Mouse (Mus musculus): ENCODE results near the gene Gm13278. TPM values are rescaled to one million over a fixed set of nuclear protein-coding genes. Genes with fewer than 3 reads are reported as not detected.
"Not testable (repeated sequence)": the region's sequence is repeated elsewhere in the genome, so short reads cannot be mapped to it uniquely, and the experiment has no call there.

The Gm13278 gene
- polyA plus RNA-seq, 1 experiment = not detected

- Histone ChIP-seq H3K27ac (ENCODE audit: control insufficient read depth, insufficient read depth, low read depth, low read length) (no peak within 1 kb of the TSS), H3K27me3 (ENCODE audit: control insufficient read depth, insufficient read depth, low read length) (no peaks in the 10 kb centered on the region), H3K4me1 (ENCODE audit: control insufficient read depth, insufficient read depth, low read length) (no peaks in the 10 kb centered on the region), H3K36me3 (ENCODE audit: control insufficient read depth, insufficient read depth, low read length) (no peaks in the 10 kb centered on the region), H3K4me3 (ENCODE audit: control insufficient read depth, low read depth, low read length) (no peak within 1 kb of the TSS)
- no peak for TF ChIP-seq CTCF (IDR thresholded peaks at IDR 0.05; ENCODE audit: control insufficient read depth, insufficient read depth, insufficient replicate concordance, low read depth, low read length)
- TF ChIP-seq POLR2A (IDR thresholded peaks at IDR 0.05; ENCODE audit: control insufficient read depth, low read depth, low read length) = no peak
Measured at GRCm38 (mm10) chr4:88819659-88820058, 28.3 kb downstream of the Gm13278 start, which contains the start of gene Ifna11. Ifna11 (plus strand) TSS chr4:88819959.

- no peak overlapping the region for H3K4me3 ChIP-seq (ENCODE audit: control insufficient read depth, low read depth, low read length)
- TF ChIP-seq POLR2A (IDR thresholded peaks at IDR 0.05; ENCODE audit: control insufficient read depth, low read depth, low read length) = no peak
- no peak for TF ChIP-seq CTCF (IDR thresholded peaks at IDR 0.05; ENCODE audit: control insufficient read depth, insufficient read depth, insufficient replicate concordance, low read depth, low read length)
- no peak overlapping the region for H3K27ac ChIP-seq (ENCODE audit: control insufficient read depth, insufficient read depth, low read depth, low read length)
- no peaks in the 10 kb centered on the region for H3K36me3 ChIP-seq (ENCODE audit: control insufficient read depth, insufficient read depth, low read length)
- no peaks in the 10 kb centered on the region for H3K27me3 ChIP-seq (ENCODE audit: control insufficient read depth, insufficient read depth, low read length)
- H3K4me1 ChIP-seq (ENCODE audit: control insufficient read depth, insufficient read depth, low read length) = no peaks in the 10 kb centered on the region
Measured at GRCm38 (mm10) chr4:88822995-88823394, 31.6 kb downstream of the Gm13278 start.

GRCm38 (mm10) chr4:88827116-88827515 is 35.8 kb downstream of the Gm13278 start, which contains the start of gene Ifna6:
Ifna6 (plus strand) TSS chr4:88827416.
- H3K4me1 ChIP-seq (ENCODE audit: control insufficient read depth, insufficient read depth, low read length); H3K27me3 ChIP-seq (ENCODE audit: control insufficient read depth, insufficient read depth, low read length); H3K27ac ChIP-seq (ENCODE audit: control insufficient read depth, insufficient read depth, low read depth, low read length); H3K36me3 ChIP-seq (ENCODE audit: control insufficient read depth, insufficient read depth, low read length); H3K4me3 ChIP-seq (ENCODE audit: control insufficient read depth, low read depth, low read length): not testable (repeated sequence)

DNA sequence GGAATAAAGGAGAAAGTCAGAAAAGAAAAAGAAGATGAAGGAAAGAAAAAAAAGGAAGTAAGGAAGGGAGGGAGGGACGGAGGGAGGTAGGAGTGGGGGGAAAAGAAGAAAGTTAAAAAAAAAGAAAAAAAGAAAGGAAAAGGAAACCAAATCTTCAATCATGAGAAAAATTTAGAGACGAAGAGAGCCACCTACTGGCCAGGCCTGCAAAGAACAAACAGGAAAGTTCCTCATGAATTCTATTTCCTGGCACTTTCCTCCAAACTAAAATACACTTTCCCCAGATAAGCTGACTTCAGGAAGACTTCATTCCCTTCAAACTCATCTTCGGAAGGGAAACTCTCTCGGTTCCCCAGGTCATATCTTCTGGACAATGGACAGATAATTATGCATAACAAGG is 39.2 kb downstream of the Gm13278 start:
- H3K27me3 ChIP-seq (ENCODE audit: control insufficient read depth, insufficient read depth, low read length) = no peaks in the 10 kb centered on the region
- H3K4me1 ChIP-seq (ENCODE audit: control insufficient read depth, insufficient read depth, low read length) = no peaks in the 10 kb centered on the region
- H3K36me3 ChIP-seq (ENCODE audit: control insufficient read depth, insufficient read depth, low read length) = no peaks in the 10 kb centered on the region
- no peak overlapping the region for H3K27ac ChIP-seq (ENCODE audit: control insufficient read depth, insufficient read depth, low read depth, low read length)
- no peak overlapping the region for H3K4me3 ChIP-seq (ENCODE audit: control insufficient read depth, low read depth, low read length)
- TF ChIP-seq CTCF (IDR thresholded peaks at IDR 0.05; ENCODE audit: control insufficient read depth, insufficient read depth, insufficient replicate concordance, low read depth, low read length) (no peak), POLR2A (IDR thresholded peaks at IDR 0.05; ENCODE audit: control insufficient read depth, low read depth, low read length) (no peak)

DNA sequence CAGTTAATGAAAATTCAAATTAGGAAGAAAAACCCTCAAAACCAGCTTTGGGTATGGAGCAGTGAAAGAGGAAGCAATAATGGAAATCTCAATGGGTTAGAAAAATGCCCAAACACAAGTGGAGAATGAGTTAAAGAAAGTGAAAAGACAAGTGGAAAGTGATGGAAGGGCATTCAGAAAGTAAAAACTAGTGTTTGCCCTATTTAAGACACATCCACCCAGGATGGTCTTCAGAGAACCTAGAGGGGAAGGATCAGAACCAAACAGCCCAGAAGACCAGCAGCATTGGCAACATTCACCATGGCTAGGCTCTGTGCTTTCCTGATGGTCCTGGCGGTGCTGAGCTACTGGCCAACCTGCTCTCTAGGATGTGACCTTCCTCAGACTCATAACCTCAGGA is 43.9 kb downstream of the Gm13278 start, which contains the start of gene Ifna5:
Ifna5 (plus strand) TSS at position 301 of the 400 bp plus-strand sequence.
- not testable (repeated sequence) for H3K36me3 ChIP-seq (ENCODE audit: control insufficient read depth, insufficient read depth, low read length); H3K4me3 ChIP-seq (ENCODE audit: control insufficient read depth, low read depth, low read length); H3K4me1 ChIP-seq (ENCODE audit: control insufficient read depth, insufficient read depth, low read length); H3K27me3 ChIP-seq (ENCODE audit: control insufficient read depth, insufficient read depth, low read length); H3K27ac ChIP-seq (ENCODE audit: control insufficient read depth, insufficient read depth, low read depth, low read length)

- no peak overlapping the region for H3K4me3 ChIP-seq (ENCODE audit: control insufficient read depth, low read depth, low read length)
- H3K36me3 ChIP-seq (ENCODE audit: control insufficient read depth, insufficient read depth, low read length) = no peaks in the 10 kb centered on the region
- no peaks in the 10 kb centered on the region for H3K27me3 ChIP-seq (ENCODE audit: control insufficient read depth, insufficient read depth, low read length)
- no peak for TF ChIP-seq POLR2A (IDR thresholded peaks at IDR 0.05; ENCODE audit: control insufficient read depth, low read depth, low read length)
- TF ChIP-seq CTCF (IDR thresholded peaks at IDR 0.05; ENCODE audit: control insufficient read depth, insufficient read depth, insufficient replicate concordance, low read depth, low read length) = no peak
- H3K4me1 ChIP-seq (ENCODE audit: control insufficient read depth, insufficient read depth, low read length) = no peaks in the 10 kb centered on the region
- no peak overlapping the region for H3K27ac ChIP-seq (ENCODE audit: control insufficient read depth, insufficient read depth, low read depth, low read length)
Measured at GRCm38 (mm10) chr4:88838828-88839227, 47.5 kb downstream of the Gm13278 start.

- TF ChIP-seq POLR2A (IDR thresholded peaks at IDR 0.05; ENCODE audit: control insufficient read depth, low read depth, low read length) = no peak
- no peak for TF ChIP-seq CTCF (IDR thresholded peaks at IDR 0.05; ENCODE audit: control insufficient read depth, insufficient read depth, insufficient replicate concordance, low read depth, low read length)
- Histone ChIP-seq H3K4me1 (ENCODE audit: control insufficient read depth, insufficient read depth, low read length) (no peaks in the 10 kb centered on the region), H3K27me3 (ENCODE audit: control insufficient read depth, insufficient read depth, low read length) (no peaks in the 10 kb centered on the region), H3K27ac (ENCODE audit: control insufficient read depth, insufficient read depth, low read depth, low read length) (no peak overlapping the region), H3K36me3 (ENCODE audit: control insufficient read depth, insufficient read depth, low read length) (no peaks in the 10 kb centered on the region), H3K4me3 (ENCODE audit: control insufficient read depth, low read depth, low read length) (no peak overlapping the region)
Measured at GRCm38 (mm10) chr4:88840058-88840457, 48.7 kb downstream of the Gm13278 start.

- Histone ChIP-seq H3K27ac (ENCODE audit: control insufficient read depth, insufficient read depth, low read depth, low read length) (no peak within 1 kb of the TSS), H3K36me3 (ENCODE audit: control insufficient read depth, insufficient read depth, low read length) (no peaks in the 10 kb centered on the region), H3K27me3 (ENCODE audit: control insufficient read depth, insufficient read depth, low read length) (no peaks in the 10 kb centered on the region), H3K4me1 (ENCODE audit: control insufficient read depth, insufficient read depth, low read length) (no peaks in the 10 kb centered on the region), H3K4me3 (ENCODE audit: control insufficient read depth, low read depth, low read length) (no peak within 1 kb of the TSS)
- TF ChIP-seq POLR2A (IDR thresholded peaks at IDR 0.05; ENCODE audit: control insufficient read depth, low read depth, low read length) (no peak), CTCF (IDR thresholded peaks at IDR 0.05; ENCODE audit: control insufficient read depth, insufficient read depth, insufficient replicate concordance, low read depth, low read length) (no peak)
Measured at GRCm38 (mm10) chr4:88841438-88841911, 50.1 kb downstream of the Gm13278 start, which contains the start of gene Ifna4. Ifna4 (plus strand) TSS chr4:88841861.

Other genes starting within 250 kb of the Gm13278 start
- gene Ifna15, start 233.3 kb upstream of the Gm13278 start, polyA plus RNA-seq (2012; rRNA removed) = not detected in 2 replicates
- gene Ifna14, start 219.8 kb upstream of the Gm13278 start, polyA plus RNA-seq (2012; rRNA removed) = not detected in 2 replicates
- gene Ifna9, start 199.2 kb upstream of the Gm13278 start, polyA plus RNA-seq (2012; rRNA removed) = not detected in 2 replicates
- gene Ifna12, start 188.2 kb upstream of the Gm13278 start, polyA plus RNA-seq (2012; rRNA removed) = not detected in 2 replicates
- not detected in 2 replicates for gene C87499, start 157.1 kb upstream of the Gm13278 start, polyA plus RNA-seq (2012; rRNA removed)
- gene Ifna13, start 147.1 kb upstream of the Gm13278 start, polyA plus RNA-seq (2012; rRNA removed) = not detected in 2 replicates
- gene Ifna16, start 114.6 kb upstream of the Gm13278 start, polyA plus RNA-seq (2012; rRNA removed) = not detected in 2 replicates
- not detected in 2 replicates for gene Ifna2, start 107.6 kb upstream of the Gm13278 start, polyA plus RNA-seq (2012; rRNA removed)
- gene Ifnab, start 100.2 kb upstream of the Gm13278 start, polyA plus RNA-seq (2012; rRNA removed) = 0.38 and 0.62 TPM in 2 replicates
- gene Gm26566, start 69.7 kb upstream of the Gm13278 start, polyA plus RNA-seq (2012; rRNA removed) = 1.1 and 1.7 TPM in 2 replicates
- 5.4 TPM in 2 replicates for gene Klhl9, start 69.1 kb upstream of the Gm13278 start, polyA plus RNA-seq (2012; rRNA removed)
- not detected in 2 replicates for gene Gm13271, start 36.7 kb upstream of the Gm13278 start, polyA plus RNA-seq (2012; rRNA removed)
- gene Gm13283, start 31.4 kb upstream of the Gm13278 start, polyA plus RNA-seq (2012; rRNA removed) = not detected in 2 replicates
- gene Gm13290, start 17.7 kb upstream of the Gm13278 start, polyA plus RNA-seq (2012; rRNA removed) = not detected in 2 replicates
- not detected in 2 replicates for gene Gm13289, start 14.6 kb upstream of the Gm13278 start, polyA plus RNA-seq (2012; rRNA removed)
- gene Gm13272, start 11.7 kb upstream of the Gm13278 start, polyA plus RNA-seq (2012; rRNA removed) = not detected in 2 replicates
- not detected in 2 replicates for gene Ifnz, start 9.4 kb upstream of the Gm13278 start, polyA plus RNA-seq (2012; rRNA removed)
- gene Gm13276, start 5.8 kb upstream of the Gm13278 start, polyA plus RNA-seq (2012; rRNA removed) = not detected in 2 replicates
- gene Gm13277, start 2.9 kb upstream of the Gm13278 start, polyA plus RNA-seq (2012; rRNA removed) = not detected in 2 replicates
- gene Gm13275, start 2.9 kb downstream of the Gm13278 start, polyA plus RNA-seq (2012; rRNA removed) = not detected in 2 replicates
- not detected in 2 replicates for gene Gm13279, start 5.8 kb downstream of the Gm13278 start, polyA plus RNA-seq (2012; rRNA removed)
- gene Gm13285, start 8.1 kb downstream of the Gm13278 start, polyA plus RNA-seq (2012; rRNA removed) = not detected in 2 replicates
- not detected in 2 replicates for gene Gm13287, start 11.7 kb downstream of the Gm13278 start, polyA plus RNA-seq (2012; rRNA removed)
- not detected in 2 replicates for gene Gm13288, start 14.0 kb downstream of the Gm13278 start, polyA plus RNA-seq (2012; rRNA removed)
- gene Ifna7, start 24.7 kb downstream of the Gm13278 start, polyA plus RNA-seq (2012; rRNA removed) = not detected in 2 replicates
- gene Ifna11, start 28.4 kb downstream of the Gm13278 start, polyA plus RNA-seq (2012; rRNA removed) = not detected in 2 replicates
- not detected in 2 replicates for gene Ifna6, start 35.9 kb downstream of the Gm13278 start, polyA plus RNA-seq (2012; rRNA removed)
- gene Ifna5, start 44.0 kb downstream of the Gm13278 start, polyA plus RNA-seq (2012; rRNA removed) = not detected in 2 replicates
- not detected in 2 replicates for gene Ifna4, start 50.3 kb downstream of the Gm13278 start, polyA plus RNA-seq (2012; rRNA removed)
- not detected in 2 replicates for gene Ifna1, start 58.5 kb downstream of the Gm13278 start, polyA plus RNA-seq (2012; rRNA removed)
- gene Ifne, start 88.7 kb downstream of the Gm13278 start, polyA plus RNA-seq (2012; rRNA removed) = not detected in 2 replicates

Measured in testis, adult 2 months (tissue).